ENCODE assay signal across 9 mouse cellular contexts in the genomic region with DNA sequence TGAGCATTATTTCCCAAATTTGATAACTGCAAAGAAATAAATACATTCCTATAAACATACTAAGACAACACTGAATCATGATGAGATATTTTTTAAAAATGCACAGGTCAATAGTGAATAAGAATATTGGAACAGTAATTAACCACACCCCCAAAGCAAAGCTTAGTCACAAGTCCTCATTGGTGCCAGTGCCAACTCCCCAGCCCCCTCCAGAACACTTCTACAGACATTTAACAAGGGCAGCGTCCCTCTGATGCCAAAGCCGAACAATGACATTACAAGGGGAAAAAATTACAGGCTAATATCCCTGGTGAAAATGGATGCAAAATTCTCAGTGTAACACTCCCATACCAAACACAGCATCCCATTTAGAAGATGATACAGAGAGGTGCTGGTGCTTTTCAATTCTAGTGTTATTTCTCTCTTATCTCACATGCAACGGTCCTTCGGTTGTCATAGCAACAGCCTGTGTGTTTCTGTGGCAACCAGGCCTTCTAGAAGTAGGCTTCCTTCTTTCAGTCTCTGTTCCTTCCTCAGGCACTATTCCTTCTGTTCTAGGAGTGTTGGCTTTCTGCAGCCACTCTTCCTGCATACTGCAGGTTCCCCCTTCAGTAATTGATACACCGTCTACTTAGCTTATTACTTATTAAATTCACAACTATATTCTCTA. TPM values are rescaled to one million over a fixed set of nuclear protein-coding genes. Genes with fewer than 3 reads are reported as not detected.
DNase-seq lines count a peak whose midpoint lies in the region; ATAC-seq and TF ChIP-seq lines count a peak whose summit lies in the region.
"Had no signal": no experiment of that assay in that cellular context is flagged by ENCODE, and none has a peak within 500 bp of the region (broad histone marks: within the 10 kb centered on the region; RNA-seq: fewer than 3 reads in every experiment).

No protein-coding gene starts in this region.

- ATAC-seq in forebrain, postnatal 0 days, result peak; percentile 96

- peak overlapping the region; percentile 34 for H3K4me2 ChIP-seq in forebrain, postnatal 0 days (ENCODE audit: low read depth)

- intact Hi-C loops in gastrocnemius, postnatal 14 days (cut with DNase I; ENCODE audit: low total_unique reads), result loop anchor here (10.0 kb wide), 1 partner anchor 660 kb away; no protein-coding TSS in a partner anchor

- no peak overlapping the region for H3K4me3 ChIP-seq in cortical plate, adult 2 months (ENCODE audit: insufficient read depth, low read length)
- H3K4me3 ChIP-seq in forebrain, postnatal 0 days (ENCODE audit: low read depth, low read length), result no peak overlapping the region
- no peak overlapping the region for H3K4me3 ChIP-seq in cerebellum, adult 2 months (replicated peaks; ENCODE audit: insufficient read depth, low read depth, low read length)

- peak; percentile 27; the same call in 1 of the 2 replicates for TF ChIP-seq POLR2A in cortical plate, adult 2 months (IDR thresholded peaks at IDR 0.05; ENCODE audit: extremely low read depth, insufficient read depth, low read length)
- TF ChIP-seq POLR2A in cerebellum, adult 2 months (IDR thresholded peaks at IDR 0.05; ENCODE audit: borderline replicate concordance, insufficient read depth, low read length), result no peak

- WGBS in forebrain, postnatal 0 days, result 8% methylated on average over 5 of the region's 5 CpGs
- WGBS in cerebellum, adult 2 months, result 23% methylated on average over 5 of the region's 5 CpGs

- peak overlapping the region; percentile 52; the same call in 1 of the 2 replicates for H3K27ac ChIP-seq in cortical plate, adult 2 months (ENCODE audit: insufficient read depth, low read length)
- peak overlapping the region; percentile 88 for H3K27ac ChIP-seq in forebrain, postnatal 0 days (ENCODE audit: low read depth, low read length)
- no peak overlapping the region for H3K27ac ChIP-seq in cerebellum, adult 2 months (ENCODE audit: insufficient read depth, low read length)

- H3K4me1 ChIP-seq in cortical plate, adult 2 months (ENCODE audit: control insufficient read depth, insufficient read depth, low read length), result peaks cover 2% of the 10 kb centered on the region
- peaks cover 7% of the 10 kb centered on the region; the same call in 1 of the 2 replicates for H3K4me1 ChIP-seq in forebrain, postnatal 0 days (ENCODE audit: insufficient read depth)
- no peaks in the 10 kb centered on the region for H3K4me1 ChIP-seq in cerebellum, adult 2 months (ENCODE audit: control insufficient read depth, insufficient read depth, low read length)

- peak; percentile 95 for DNase-seq in forebrain, postnatal 0 days
- peak; percentile 23 to 77 for DNase-seq in left cerebral cortex, adult 8-10 months (ENCODE audit: low spot score in 2 of 2)
- DNase-seq in retina, postnatal 7 days (ENCODE audit: low read depth, low spot score), result peak; percentile 19
- no peak for DNase-seq in gastrocnemius, postnatal 14 days
- DNase-seq in cerebellum, adult 2 months, result no peak
- no peak for DNase-seq in testis, postnatal 14 days (ENCODE audit: low spot score)
- no peak for DNase-seq in ovary, adult 18-20 months (ENCODE audit: low spot score)
- DNase-seq: heart, postnatal 10 days had no signal

- no peak for TF ChIP-seq CTCF in cortical plate, adult 2 months (IDR thresholded peaks at IDR 0.05; ENCODE audit: extremely low read depth, insufficient read depth, low read length)
- no peak for TF ChIP-seq CTCF in forebrain, postnatal 0 days (IDR thresholded peaks at IDR 0.05; ENCODE audit: low read depth)
- no peak for TF ChIP-seq CTCF in cerebellum, adult 2 months (IDR thresholded peaks at IDR 0.05; ENCODE audit: borderline replicate concordance, insufficient read depth, low read depth, low read length)

- H3K9me3 ChIP-seq in forebrain, postnatal 0 days (ENCODE audit: low read length), result no peaks in the 10 kb centered on the region

- no peaks in the 10 kb centered on the region for H3K36me3 ChIP-seq in forebrain, postnatal 0 days (ENCODE audit: insufficient read depth)

- no peak overlapping the region for H3K9ac ChIP-seq in forebrain, postnatal 0 days

- no peaks in the 10 kb centered on the region for H3K27me3 ChIP-seq in forebrain, postnatal 0 days (ENCODE audit: insufficient read depth, low read length)
- H3K27me3 ChIP-seq in cerebellum, adult 2 months (ENCODE audit: control insufficient read depth, insufficient read depth, low read length), result no peaks in the 10 kb centered on the region; the same call in 1 of the 2 replicates

RNA-seq across cellular contexts. Expression of a gene that starts 7.9 kb away (rescaled TPM):
- 211 and 247 TPM in 2 replicates for polyA plus RNA-seq in cortical plate, adult 2 months (2012; rRNA removed)
- 234 and 301 TPM in 2 replicates for total RNA-seq in forebrain, postnatal 0 days (2014; rRNA removed)
- 72.0 and 98.7 TPM in 2 replicates for polyA plus RNA-seq in forebrain, postnatal 0 days (2015; fragmentation: Nextera tagmentation; extraction: Ambion mirVana)
- 100 to 1,000 TPM; 172 to 216 (median 198) TPM for total RNA-seq in left cerebral cortex, adult 8-10 months (2022)
- 1 to 10 TPM; 1.2 to 1.6 TPM for total RNA-seq in gastrocnemius, postnatal 14 days (2021)
- 141 and 142 TPM in 2 replicates for polyA plus RNA-seq in cerebellum, adult 2 months (2012; rRNA removed)

Comparison
In these comparisons a context has a peak if more than half of its experiments do, and no peak if none do; other contexts are left out.
1. DNase-seq: peak in forebrain, postnatal 0 days (single experiment), left cerebral cortex, adult 8-10 months (2 of 2) and retina, postnatal 7 days (single experiment); none in gastrocnemius, postnatal 14 days (single experiment), cerebellum, adult 2 months (0 of 2), testis, postnatal 14 days (single experiment) and ovary, adult 18-20 months (single experiment).
2. RNA of a gene that starts 7.9 kb away (total RNA-seq): 234 to 301 TPM in forebrain, postnatal 0 days and 172 to 216 TPM in left cerebral cortex, adult 8-10 months; 1.2 to 1.6 TPM in gastrocnemius, postnatal 14 days; every median in the first group is over 10 times any median in the second.